Mouse (Mus musculus): Measurements from ENCODE around the gene Sypl2. TPM values are rescaled to one million over a fixed set of nuclear protein-coding genes. Genes with fewer than 3 reads are reported as not detected.

Sypl2 gene
- polyA plus RNA-seq (2015; fragmentation: Nextera tagmentation; extraction: Ambion mirVana) = 0.24 and 0.91 TPM in 2 replicates

GRCm38 (mm10) chr3:108226558-108227350 is at the start of gene Sypl2:
Sypl2 (minus strand) TSS chr3:108226648.

GRCm38 (mm10) chr3:108256719-108257637 is 30.5 kb upstream of the Sypl2 start, which contains the start of gene Psma5:
Psma5 (plus strand) TSS chr3:108256926.

GRCm38 (mm10) chr3:108210771-108211139 is 15.7 kb downstream of the Sypl2 start, which contains the start of gene Atxn7l2:
Atxn7l2 (minus strand) TSS chr3:108210934.

GRCm38 (mm10) chr3:108200329-108201323 is 25.8 kb downstream of the Sypl2 start, which contains the start of gene Cyb561d1:
Cyb561d1 (minus strand) TSS chr3:108201212.

GRCm38 (mm10) chr3:108186098-108187047 is 40.1 kb downstream of the Sypl2 start, which contains the start of gene Amigo1:
Amigo1 (plus strand) TSS chr3:108186335.

Other genes starting within 250 kb of the Sypl2 start
- 126 and 199 TPM in 2 replicates for gene Gstm2, start 240.2 kb downstream of the Sypl2 start, polyA plus RNA-seq (2015; fragmentation: Nextera tagmentation; extraction: Ambion mirVana)
- gene Gstm1, start 208.7 kb downstream of the Sypl2 start, polyA plus RNA-seq (2015; fragmentation: Nextera tagmentation; extraction: Ambion mirVana) = 165 and 212 TPM in 2 replicates
- 19.7 and 23.4 TPM in 2 replicates for gene Gstm4, start 181.8 kb downstream of the Sypl2 start, polyA plus RNA-seq (2015; fragmentation: Nextera tagmentation; extraction: Ambion mirVana)
- gene Ampd2, start 140.0 kb downstream of the Sypl2 start, polyA plus RNA-seq (2015; fragmentation: Nextera tagmentation; extraction: Ambion mirVana) = 27.7 and 44.6 TPM in 2 replicates
- gene Gnat2, start 133.9 kb downstream of the Sypl2 start, polyA plus RNA-seq (2015; fragmentation: Nextera tagmentation; extraction: Ambion mirVana) = 3.8 and 7.2 TPM in 2 replicates
- gene Gnai3, start 80.5 kb downstream of the Sypl2 start, polyA plus RNA-seq (2015; fragmentation: Nextera tagmentation; extraction: Ambion mirVana) = 101 and 133 TPM in 2 replicates
- 0.17 and 0.60 TPM in 2 replicates for gene Gpr61, start 71.8 kb downstream of the Sypl2 start, polyA plus RNA-seq (2015; fragmentation: Nextera tagmentation; extraction: Ambion mirVana)
- 6.0 and 9.1 TPM in 2 replicates for gene Amigo1, start 40.3 kb downstream of the Sypl2 start, polyA plus RNA-seq (2015; fragmentation: Nextera tagmentation; extraction: Ambion mirVana)
- gene Cyb561d1, start 25.4 kb downstream of the Sypl2 start, polyA plus RNA-seq (2015; fragmentation: Nextera tagmentation; extraction: Ambion mirVana) = 1.9 and 2.9 TPM in 2 replicates
- 5.4 and 6.5 TPM in 2 replicates for gene Atxn7l2, start 15.7 kb downstream of the Sypl2 start, polyA plus RNA-seq (2015; fragmentation: Nextera tagmentation; extraction: Ambion mirVana)
- 278 and 286 TPM in 2 replicates for gene Psma5, start 30.3 kb upstream of the Sypl2 start, polyA plus RNA-seq (2015; fragmentation: Nextera tagmentation; extraction: Ambion mirVana)
- gene Sort1, start 57.4 kb upstream of the Sypl2 start, polyA plus RNA-seq (2015; fragmentation: Nextera tagmentation; extraction: Ambion mirVana) = 4.6 and 6.2 TPM in 2 replicates
- 0.13 TPM in 1 of 2 replicates, not detected in the other for gene Mybphl, start 138.3 kb upstream of the Sypl2 start, polyA plus RNA-seq (2015; fragmentation: Nextera tagmentation; extraction: Ambion mirVana)
- gene Psrc1, start 157.2 kb upstream of the Sypl2 start, polyA plus RNA-seq (2015; fragmentation: Nextera tagmentation; extraction: Ambion mirVana) = 11.5 and 11.7 TPM in 2 replicates
- 3.7 and 4.1 TPM in 2 replicates for gene Celsr2, start 188.9 kb upstream of the Sypl2 start, polyA plus RNA-seq (2015; fragmentation: Nextera tagmentation; extraction: Ambion mirVana)
- 93.7 and 121 TPM in 2 replicates for gene Sars, start 218.6 kb upstream of the Sypl2 start, polyA plus RNA-seq (2015; fragmentation: Nextera tagmentation; extraction: Ambion mirVana)